Mouse (Mus musculus) embryonic facial prominence, embryonic 13.5 days (tissue): Measurements from ENCODE around the gene Wwc2. TPM values are rescaled to one million over a fixed set of nuclear protein-coding genes. Genes with fewer than 3 reads are reported as not detected.

Experiments
- ATAC-seq: fragments of 200-750 bp; cut with Nextera tagmentation; 2 replicates; pipeline ENCODE4 v1.8.0; 2017; ENCODE audit warnings: low read depth; ENCODE audit not compliant: insufficient number of reproducible peaks, insufficient read depth, low FRiP score, low TSS enrichment
- H3K27ac ChIP-seq: fragments of 300-500 bp; sonication (generic); 2 replicates; pipeline ENCODE4 v1.5.1; 2015; ENCODE audit warnings: moderate library complexity, mild to moderate bottlenecking, inconsistent platforms
- H3K27me3 ChIP-seq: fragments of 300-500 bp; sonication (generic); 2 replicates; pipeline ENCODE4 v1.6.1; 2015; ENCODE audit warnings: mild to moderate bottlenecking, inconsistent platforms
- H3K36me3 ChIP-seq: fragments of 300-500 bp; sonication (generic); 2 replicates; pipeline ENCODE4 v1.6.1; 2015; ENCODE audit warnings: mild to moderate bottlenecking, inconsistent platforms
- H3K4me1 ChIP-seq: fragments of 300-500 bp; sonication (generic); 2 replicates; pipeline ENCODE4 v1.6.1; 2015; ENCODE audit warnings: inconsistent platforms
- H3K4me2 ChIP-seq: fragments of 300-500 bp; sonication (generic); 2 replicates; pipeline ENCODE4 v1.6.1; 2015; ENCODE audit warnings: moderate library complexity, mild to moderate bottlenecking, inconsistent platforms
- H3K4me3 ChIP-seq: fragments of 300-500 bp; sonication (generic); 2 replicates; pipeline ENCODE4 v1.5.1; 2015; ENCODE audit warnings: mild to moderate bottlenecking, inconsistent platforms
- H3K9ac ChIP-seq: fragments of 300-500 bp; sonication (generic); 2 replicates; pipeline ENCODE4 v1.6.1; 2015; ENCODE audit warnings: mild to moderate bottlenecking, inconsistent platforms
- H3K9me3 ChIP-seq: fragments of 300-500 bp; sonication (generic); 2 replicates; pipeline ENCODE4 v1.6.1; 2016; ENCODE audit warnings: inconsistent platforms
- WGBS: fragments of 180-500 bp; shearing (Covaris S2); methylation state at CpG from one replicate; pipeline ENCODE4 v1.1.7; 2015; ENCODE audit warnings: mixed read lengths; 5-methylcytosine and 5-hydroxymethylcytosine counted together
- polyA plus RNA-seq: library from polyadenylated mRNA; unstranded; fragments of >200 nt; fragmentation: Nextera tagmentation; extraction: Ambion mirVana; gene quantifications from 2 replicates; pipeline ENCODE4 v1.2.1, GENCODE M21; 2015

Gene Wwc2
- polyA plus RNA-seq, 1 experiment from 2014 or later, result 12.5 TPM

- 55% methylated on average over 15 of the region's 15 CpGs for WGBS
- ATAC-seq, result no peak
- no peak overlapping the region for H3K9ac ChIP-seq
Observed at GRCm38 (mm10) chr8:47988111-47988510, 2.6 kb downstream of the Wwc2 start.

GRCm38 (mm10) chr8:47985644-47986043, 5.1 kb downstream of the Wwc2 start:
- peaks cover 45% of the 10 kb centered on the region for H3K4me1 ChIP-seq

More at GRCm38 (mm10) chr8:47988111-47988510, 2.6 kb downstream of the Wwc2 start:
- Histone ChIP-seq H3K4me3 (peak overlapping the region; percentile 13), H3K36me3 (no peaks in the 10 kb centered on the region), H3K9me3 (no peaks in the 10 kb centered on the region), H3K4me2 (peak overlapping the region; percentile 89), H3K27me3 (no peaks in the 10 kb centered on the region), H3K4me1 (peaks cover 59% of the 10 kb centered on the region), H3K27ac (no peak overlapping the region; the same call in 1 of the 2 replicates)

GRCm38 (mm10) chr8:47985243-47985642, 5.5 kb downstream of the Wwc2 start:
- no peak overlapping the region for H3K4me3 ChIP-seq
- H3K9me3 ChIP-seq, result no peaks in the 10 kb centered on the region
- H3K27me3 ChIP-seq, result no peaks in the 10 kb centered on the region
- 0 out of 2 replicates have a peak overlapping the region, but pooled peaks have one; percentile 39 for H3K27ac ChIP-seq
- peaks cover 45% of the 10 kb centered on the region for H3K4me1 ChIP-seq
- no peaks in the 10 kb centered on the region for H3K36me3 ChIP-seq
- H3K9ac ChIP-seq, result no peak overlapping the region
- H3K4me2 ChIP-seq, result no peak overlapping the region
- no peak for ATAC-seq

More at GRCm38 (mm10) chr8:47985644-47986043, 5.1 kb downstream of the Wwc2 start:
- H3K4me2 ChIP-seq, result peak overlapping the region; percentile 22; the same call in 1 of the 2 replicates
- WGBS, result 40% methylated on average over 10 of the region's 10 CpGs
- no peak for ATAC-seq
- H3K36me3 ChIP-seq, result no peaks in the 10 kb centered on the region
- H3K9me3 ChIP-seq, result no peaks in the 10 kb centered on the region
- no peak overlapping the region for H3K9ac ChIP-seq
- no peak overlapping the region for H3K4me3 ChIP-seq
- no peaks in the 10 kb centered on the region for H3K27me3 ChIP-seq
- 0 out of 2 replicates have a peak overlapping the region, but pooled peaks have one; percentile 39 for H3K27ac ChIP-seq

GRCm38 (mm10) chr8:47981075-47981474, 9.6 kb downstream of the Wwc2 start:
- WGBS, result 92% methylated on average over 6 of the region's 6 CpGs
- Histone ChIP-seq H3K36me3 (peaks cover 13% of the 10 kb centered on the region), H3K9ac (no peak overlapping the region), H3K9me3 (no peaks in the 10 kb centered on the region), H3K4me3 (no peak overlapping the region), H3K27me3 (no peaks in the 10 kb centered on the region), H3K27ac (no peak overlapping the region), H3K4me2 (no peak overlapping the region), H3K4me1 (peaks cover 11% of the 10 kb centered on the region)
- no peak for ATAC-seq

- Histone ChIP-seq H3K36me3 (peaks cover 13% of the 10 kb centered on the region), H3K9ac (no peak overlapping the region), H3K9me3 (no peaks in the 10 kb centered on the region), H3K4me2 (no peak overlapping the region), H3K4me3 (no peak overlapping the region), H3K27me3 (no peaks in the 10 kb centered on the region), H3K27ac (no peak overlapping the region), H3K4me1 (peaks cover 5% of the 10 kb centered on the region; the same call in 1 of the 2 replicates)
- WGBS, result 92% methylated on average over 8 of the region's 8 CpGs
- no peak for ATAC-seq
Observed at GRCm38 (mm10) chr8:47979876-47980275, 10.8 kb downstream of the Wwc2 start.

- no peak overlapping the region for H3K27ac ChIP-seq
- H3K9ac ChIP-seq, result no peak overlapping the region
- 80% methylated on average over 6 of the region's 6 CpGs for WGBS
- H3K4me1 ChIP-seq, result peaks cover 14% of the 10 kb centered on the region
- no peaks in the 10 kb centered on the region for H3K27me3 ChIP-seq
- H3K36me3 ChIP-seq, result peaks cover 13% of the 10 kb centered on the region
- ATAC-seq, result no peak
- H3K4me2 ChIP-seq, result no peak overlapping the region
- no peaks in the 10 kb centered on the region for H3K9me3 ChIP-seq
- H3K4me3 ChIP-seq, result no peak overlapping the region
Observed at GRCm38 (mm10) chr8:47978755-47979154, 12.0 kb downstream of the Wwc2 start.

- Histone ChIP-seq H3K36me3 (peaks cover 13% of the 10 kb centered on the region), H3K4me2 (peak overlapping the region; percentile 61), H3K27me3 (no peaks in the 10 kb centered on the region), H3K27ac (0 out of 2 replicates have a peak overlapping the region, but pooled peaks have one; percentile 40), H3K9me3 (no peaks in the 10 kb centered on the region), H3K4me1 (peaks cover 14% of the 10 kb centered on the region), H3K9ac (peak overlapping the region; percentile 44), H3K4me3 (peak overlapping the region; percentile 35)
- ATAC-seq, result no peak
- WGBS, result 29% methylated on average over 7 of the region's 7 CpGs
Observed at GRCm38 (mm10) chr8:47974963-47975314, 15.8 kb downstream of the Wwc2 start.

GRCm38 (mm10) chr8:47974138-47974962, 16.4 kb downstream of the Wwc2 start:
- ATAC-seq, result no peak
- peak overlapping the region; percentile 44 for H3K9ac ChIP-seq
- H3K27ac ChIP-seq, result 0 out of 2 replicates have a peak overlapping the region, but pooled peaks have one; percentile 40
- no peaks in the 10 kb centered on the region for H3K9me3 ChIP-seq
- H3K4me1 ChIP-seq, result peaks cover 14% of the 10 kb centered on the region
- peak overlapping the region; percentile 61 for H3K4me2 ChIP-seq
- H3K36me3 ChIP-seq, result peaks cover 7% of the 10 kb centered on the region
- H3K27me3 ChIP-seq, result no peaks in the 10 kb centered on the region
- peak overlapping the region; percentile 35 for H3K4me3 ChIP-seq
- WGBS, result 17% methylated on average over 20 of the region's 20 CpGs

GRCm38 (mm10) chr8:47971121-47971520, 19.6 kb downstream of the Wwc2 start:
- Histone ChIP-seq H3K27me3 (no peaks in the 10 kb centered on the region), H3K9me3 (no peaks in the 10 kb centered on the region), H3K9ac (no peak overlapping the region), H3K27ac (no peak overlapping the region), H3K4me3 (no peak overlapping the region), H3K4me2 (no peak overlapping the region), H3K4me1 (peaks cover 25% of the 10 kb centered on the region), H3K36me3 (no peaks in the 10 kb centered on the region)
- WGBS, result 84% methylated on average over 2 of the region's 2 CpGs
- ATAC-seq, result no peak

- Histone ChIP-seq H3K4me2 (no peak overlapping the region), H3K27ac (no peak overlapping the region), H3K9me3 (no peaks in the 10 kb centered on the region), H3K4me3 (no peak overlapping the region), H3K27me3 (no peaks in the 10 kb centered on the region), H3K4me1 (peaks cover 25% of the 10 kb centered on the region), H3K9ac (no peak overlapping the region), H3K36me3 (no peaks in the 10 kb centered on the region)
- WGBS, result 89% methylated on average over 5 of the region's 5 CpGs
- ATAC-seq, result no peak
Observed at GRCm38 (mm10) chr8:47970576-47970975, 20.1 kb downstream of the Wwc2 start.

- ATAC-seq, result no peak
- no peaks in the 10 kb centered on the region for H3K36me3 ChIP-seq
- WGBS, result 62% methylated on average over 20 of the region's 20 CpGs
- no peak overlapping the region for H3K4me2 ChIP-seq
- peaks cover 22% of the 10 kb centered on the region for H3K4me1 ChIP-seq
- H3K9me3 ChIP-seq, result no peaks in the 10 kb centered on the region
- H3K27ac ChIP-seq, result no peak overlapping the region
- H3K9ac ChIP-seq, result peak overlapping the region; percentile 44; the same call in 1 of the 2 replicates
- H3K27me3 ChIP-seq, result no peaks in the 10 kb centered on the region
- no peak overlapping the region for H3K4me3 ChIP-seq
Observed at GRCm38 (mm10) chr8:47967045-47967920, 23.4 kb downstream of the Wwc2 start.
